Mouse (Mus musculus): ENCODE measurements at regions not wholly inside any gene's neighbourhood (a gene's known extent, or its start where the extent isn't known, plus 50 kb on each side); places are given as distances from the start of the nearest gene placed in this dataset.

DNA sequence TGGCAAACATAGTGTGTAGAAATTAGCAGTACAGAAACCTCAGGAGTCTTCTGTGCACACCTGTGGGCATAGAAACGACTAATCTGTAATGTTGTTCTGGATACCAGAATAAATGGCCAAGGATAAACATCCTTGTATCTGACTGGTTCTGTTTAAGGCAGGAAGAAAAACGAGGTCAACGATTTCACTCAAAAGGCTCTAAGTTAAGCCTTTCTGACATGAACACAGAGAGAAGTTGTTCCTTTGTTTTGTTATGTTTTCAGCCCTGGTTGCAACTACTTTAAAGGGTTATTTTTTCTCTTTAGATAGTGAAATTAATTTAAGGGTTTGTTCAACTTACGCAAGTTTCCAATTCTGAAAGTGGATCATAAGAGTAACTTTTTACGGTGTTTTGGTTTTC is 299.6 kb upstream of the Kif18a start:
- TF ChIP-seq CTCF (IDR thresholded peaks at IDR 0.05; ENCODE audit: borderline replicate concordance, insufficient read depth, low read length), result no peak
- no peak for TF ChIP-seq POLR2A (IDR thresholded peaks at IDR 0.05; ENCODE audit: low read depth, low read length)

All from embryonic fibroblast, embryonic 13.5 days (primary cell).